Mouse (Mus musculus) small intestine, adult 2 months (tissue): ENCODE measurements around the gene Ggt1. TPM values are rescaled to one million over a fixed set of nuclear protein-coding genes. Genes with fewer than 3 reads are reported as not detected.
A peak's percentile ranks its signal among the peaks of the same experiment; 100 is the strongest.

Experiments used
- H3K27ac ChIP-seq: fragments of 200-500 bp; 2 replicates; pipeline ENCODE4 v1.5.1; 2012; ENCODE audit warnings: low read depth, low read length, control low read depth, inconsistent platforms; ENCODE audit not compliant: insufficient read depth
- H3K27me3 ChIP-seq: fragments of 200-500 bp; 2 replicates; pipeline ENCODE4 v1.6.1; 2012; ENCODE audit warnings: mild to moderate bottlenecking, moderate library complexity, low read length, inconsistent platforms; ENCODE audit not compliant: control insufficient read depth, insufficient read depth
- H3K36me3 ChIP-seq: fragments of 200-500 bp; 2 replicates; pipeline ENCODE4 v1.6.1; 2012; ENCODE audit warnings: mild to moderate bottlenecking, low read length, control low read depth, inconsistent platforms; ENCODE audit not compliant: control insufficient read depth, insufficient read depth
- H3K4me1 ChIP-seq: fragments of 200-500 bp; 2 replicates; pipeline ENCODE4 v1.6.1; 2012; ENCODE audit warnings: low read length, inconsistent platforms, mixed read lengths; ENCODE audit not compliant: control insufficient read depth, insufficient read depth, insufficient read length
- H3K4me3 ChIP-seq: fragments of 200-500 bp; 2 replicates; pipeline ENCODE4 v1.5.1; 2012; ENCODE audit warnings: low read depth, mild to moderate bottlenecking, control low read depth, inconsistent platforms, low read length, moderate library complexity
- CTCF ChIP-seq: fragments of 200-500 bp; IDR thresholded peaks from 2 replicates; pipeline ENCODE4 v1.5.1; 2012; ENCODE audit warnings: low read depth, mild to moderate bottlenecking, control low read depth, inconsistent platforms, low read length, moderate library complexity, mixed read lengths; ENCODE audit not compliant: insufficient replicate concordance, insufficient read length; ENCODE audit errors: extremely low read depth
- POLR2A ChIP-seq: fragments of 200-500 bp; IDR thresholded peaks from 2 replicates; pipeline ENCODE4 v1.6.1; 2012; ENCODE audit warnings: low read depth, mild to moderate bottlenecking, control low read depth, inconsistent platforms, low read length, moderate library complexity
- WGBS: fragments of 180-500 bp; shearing (Covaris S2); methylation state at CpG from one replicate; pipeline ENCODE4 v1.1.7; 2018; 5-methylcytosine and 5-hydroxymethylcytosine counted together
- polyA plus RNA-seq: library from polyadenylated mRNA; depleted of rRNA; stranded (reverse); fragments of >200 nt; gene quantifications from 2 replicates; pipeline ENCODE4 v1.2.3, GENCODE M21; 2012

Ggt1 gene
- polyA plus RNA-seq, 1 experiment, result 722 TPM

GRCm38 (mm10) chr10:75530322-75530721, 31.1 kb upstream of the Ggt1 start:
- TF ChIP-seq CTCF (no peak), POLR2A (no peak)
- peaks cover 21% of the 10 kb centered on the region for H3K36me3 ChIP-seq
- 83% methylated on average over 2 of the region's 2 CpGs for WGBS
- no peak overlapping the region for H3K27ac ChIP-seq
- H3K4me3 ChIP-seq, result no peak overlapping the region
- no peaks in the 10 kb centered on the region for H3K4me1 ChIP-seq
- H3K27me3 ChIP-seq, result no peaks in the 10 kb centered on the region

GRCm38 (mm10) chr10:75531532-75532090, 29.8 kb upstream of the Ggt1 start:
- H3K27me3 ChIP-seq, result no peaks in the 10 kb centered on the region
- WGBS, result 87% methylated on average over 9 of the region's 9 CpGs
- H3K27ac ChIP-seq, result no peak overlapping the region
- no peaks in the 10 kb centered on the region for H3K4me1 ChIP-seq
- H3K36me3 ChIP-seq, result peaks cover 20% of the 10 kb centered on the region
- no peak overlapping the region for H3K4me3 ChIP-seq
- no peak for TF ChIP-seq CTCF
- TF ChIP-seq POLR2A, result no peak

GRCm38 (mm10) chr10:75534216-75534615, 27.2 kb upstream of the Ggt1 start:
- Histone ChIP-seq H3K27ac (no peak overlapping the region), H3K27me3 (no peaks in the 10 kb centered on the region), H3K36me3 (peaks cover 20% of the 10 kb centered on the region), H3K4me1 (no peaks in the 10 kb centered on the region), H3K4me3 (no peak overlapping the region)
- no peak for TF ChIP-seq POLR2A
- TF ChIP-seq CTCF, result no peak
- WGBS, result 89% methylated on average over 8 of the region's 8 CpGs

- TF ChIP-seq POLR2A (no peak), CTCF (no peak)
- Histone ChIP-seq H3K27me3 (no peaks in the 10 kb centered on the region), H3K4me1 (no peaks in the 10 kb centered on the region), H3K4me3 (no peak overlapping the region), H3K36me3 (peaks cover 18% of the 10 kb centered on the region), H3K27ac (no peak overlapping the region)
- WGBS, result 82% methylated on average over 8 of the region's 8 CpGs
Measured at GRCm38 (mm10) chr10:75534934-75535333, 26.5 kb upstream of the Ggt1 start.

- no peak overlapping the region for H3K27ac ChIP-seq
- peaks cover 18% of the 10 kb centered on the region for H3K36me3 ChIP-seq
- no peaks in the 10 kb centered on the region for H3K4me1 ChIP-seq
- no peak overlapping the region for H3K4me3 ChIP-seq
- WGBS, result 67% methylated on average over 2 of the region's 2 CpGs
- TF ChIP-seq CTCF, result no peak
- TF ChIP-seq POLR2A, result no peak
- H3K27me3 ChIP-seq, result no peaks in the 10 kb centered on the region
Measured at GRCm38 (mm10) chr10:75535423-75535822, 26.0 kb upstream of the Ggt1 start.

- no peak for TF ChIP-seq POLR2A
- no peak for TF ChIP-seq CTCF
- no peaks in the 10 kb centered on the region for H3K4me1 ChIP-seq
- no peak overlapping the region for H3K27ac ChIP-seq
- H3K4me3 ChIP-seq, result no peak overlapping the region
- 84% methylated on average over 5 of the region's 5 CpGs for WGBS
- no peaks in the 10 kb centered on the region for H3K27me3 ChIP-seq
- H3K36me3 ChIP-seq, result peaks cover 18% of the 10 kb centered on the region
Measured at GRCm38 (mm10) chr10:75536123-75536522, 25.3 kb upstream of the Ggt1 start.

GRCm38 (mm10) chr10:75547901-75548300, 13.5 kb upstream of the Ggt1 start:
- WGBS, result 40% methylated on average over 7 of the region's 7 CpGs
- Histone ChIP-seq H3K27ac (peak overlapping the region; percentile 42), H3K4me3 (no peak overlapping the region), H3K4me1 (peaks cover 7% of the 10 kb centered on the region), H3K27me3 (no peaks in the 10 kb centered on the region), H3K36me3 (no peaks in the 10 kb centered on the region)
- no peak for TF ChIP-seq CTCF
- TF ChIP-seq POLR2A, result no peak
